Mouse (Mus musculus): ENCODE measurements at regions not wholly inside any gene's neighbourhood (a gene's known extent, or its start where the extent isn't known, plus 50 kb on each side); places are given as distances from the start of the nearest gene placed in this dataset.

DNA sequence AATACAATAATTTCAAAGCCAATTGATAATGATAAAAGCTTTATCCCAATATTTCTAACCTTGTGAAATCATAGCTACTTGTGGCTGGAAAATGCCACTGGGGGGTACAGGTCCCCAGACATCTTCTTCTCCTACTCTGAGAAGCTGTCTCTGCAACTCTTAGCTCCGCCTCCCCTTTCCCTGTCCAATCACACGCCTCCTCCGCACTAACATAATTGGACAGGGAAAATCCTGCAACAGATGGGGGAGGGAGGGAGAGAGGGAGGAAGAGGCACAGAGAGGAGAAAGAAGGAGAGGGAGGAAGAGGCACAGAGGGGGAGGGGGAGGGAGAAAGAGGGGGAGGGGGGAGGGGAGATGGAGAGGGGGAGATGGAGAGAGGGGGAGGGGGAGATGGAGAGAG, 73.3 kb downstream of the Gm11983 start:
- WGBS = 93% methylated on average over 3 of the region's 3 CpGs
- Histone ChIP-seq H3K4me3 (replicated peaks) (no peak overlapping the region), H3K9me3 (no peaks in the 10 kb centered on the region), H3K4me1 (replicated peaks) (no peaks in the 10 kb centered on the region), H3K4me2 (replicated peaks) (no peak overlapping the region), H3K36me3 (no peaks in the 10 kb centered on the region), H3K27me3 (replicated peaks) (no peaks in the 10 kb centered on the region), H3K9ac (no peak overlapping the region), H3K27ac (no peak overlapping the region)
- no peak for ATAC-seq

DNA sequence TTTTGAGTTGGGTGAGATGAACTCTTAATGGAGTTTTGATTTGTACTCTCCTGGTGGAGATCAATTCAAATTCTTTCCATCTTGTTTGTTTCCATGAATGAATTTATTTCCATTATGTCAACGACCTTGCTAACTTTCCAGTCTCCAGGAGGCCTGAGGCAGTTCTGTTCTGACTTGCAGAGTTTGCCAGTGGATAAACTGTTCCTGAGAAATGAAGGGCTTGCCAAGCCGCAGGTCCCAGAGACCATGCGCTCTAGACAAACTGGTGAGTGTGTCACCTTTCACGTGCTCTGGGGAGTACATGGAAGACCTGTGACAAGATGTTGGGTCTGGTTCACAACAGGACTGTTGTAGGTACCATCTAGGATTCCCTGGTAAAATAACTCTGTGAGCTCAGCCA, 74.5 kb downstream of the Gm11983 start:
- H3K27ac ChIP-seq = no peak overlapping the region
- H3K27me3 ChIP-seq (replicated peaks) = no peaks in the 10 kb centered on the region
- H3K36me3 ChIP-seq = no peaks in the 10 kb centered on the region
- no peaks in the 10 kb centered on the region for H3K9me3 ChIP-seq
- WGBS = 73% methylated on average over 4 of the region's 4 CpGs
- ATAC-seq = no peak
- no peak overlapping the region for H3K9ac ChIP-seq
- no peak overlapping the region for H3K4me2 ChIP-seq (replicated peaks)
- no peak overlapping the region for H3K4me3 ChIP-seq (replicated peaks)
- H3K4me1 ChIP-seq (replicated peaks) = no peaks in the 10 kb centered on the region

DNA sequence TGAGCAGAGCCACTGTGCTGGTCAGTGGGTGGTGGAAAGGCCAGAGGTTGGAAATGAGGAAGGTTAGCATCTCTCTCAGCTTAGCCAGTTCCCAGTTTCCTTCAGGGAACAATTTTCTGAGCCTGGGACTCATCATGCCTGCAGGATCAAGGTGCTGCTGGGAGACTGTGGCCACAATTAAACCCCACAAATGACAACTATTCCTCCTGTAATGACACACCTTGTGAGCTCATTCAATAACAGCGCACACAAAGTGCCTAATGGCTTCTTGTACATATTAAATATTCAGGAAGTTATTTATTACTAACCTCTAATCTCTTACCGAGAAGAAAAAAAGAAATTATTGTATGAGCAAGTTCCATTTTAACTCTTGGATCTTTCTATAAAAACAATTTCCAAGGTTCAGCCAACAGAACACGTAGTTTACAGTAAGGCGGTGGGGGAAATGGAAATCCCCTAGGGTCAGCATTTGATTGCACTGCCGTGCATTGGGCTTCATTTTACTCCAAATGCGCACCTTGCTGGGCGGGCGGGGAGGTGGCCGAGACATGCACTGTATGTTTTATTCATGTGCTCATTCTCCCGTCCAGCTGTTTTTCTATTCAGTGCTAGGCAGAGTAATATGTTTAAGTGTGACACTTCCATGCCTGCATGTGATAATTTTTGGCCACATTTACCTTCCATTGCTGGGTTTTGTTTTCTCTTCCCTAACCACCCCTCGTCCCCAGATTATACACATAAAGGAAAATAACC, 75.4 kb downstream of the Gm11983 start:
- WGBS = 76% methylated on average over 11 of the region's 11 CpGs
- Histone ChIP-seq H3K27me3 (replicated peaks) (no peaks in the 10 kb centered on the region), H3K4me2 (replicated peaks) (no peak overlapping the region), H3K36me3 (no peaks in the 10 kb centered on the region), H3K4me3 (replicated peaks) (no peak overlapping the region), H3K9ac (no peak overlapping the region), H3K9me3 (no peaks in the 10 kb centered on the region), H3K27ac (no peak overlapping the region), H3K4me1 (replicated peaks) (no peaks in the 10 kb centered on the region)
- no peak for ATAC-seq

DNA sequence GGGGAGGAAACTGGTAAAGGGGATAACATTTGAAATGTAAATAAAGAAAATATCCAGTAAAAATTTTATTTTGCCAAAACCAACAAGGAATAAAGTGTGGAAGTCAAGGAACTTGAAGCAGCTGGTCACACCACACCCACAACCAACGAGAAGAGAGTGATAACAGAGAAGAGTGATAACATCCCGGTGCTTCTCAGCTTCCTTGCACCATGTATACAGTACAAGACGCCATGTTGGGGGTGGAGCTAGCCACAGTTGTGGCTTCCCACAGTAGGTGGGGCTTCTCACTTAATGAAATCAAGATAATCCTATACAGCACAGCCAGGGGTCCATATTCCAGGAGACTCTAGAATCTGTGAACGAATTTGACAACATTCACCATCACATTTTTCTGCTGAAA, 77.9 kb downstream of the Gm11983 start:
- Histone ChIP-seq H3K4me2 (replicated peaks) (no peak overlapping the region), H3K9me3 (no peaks in the 10 kb centered on the region), H3K27me3 (replicated peaks) (no peaks in the 10 kb centered on the region), H3K36me3 (no peaks in the 10 kb centered on the region), H3K4me3 (replicated peaks) (no peak overlapping the region), H3K4me1 (replicated peaks) (no peaks in the 10 kb centered on the region), H3K27ac (no peak overlapping the region), H3K9ac (no peak overlapping the region)
- no peak for ATAC-seq
- WGBS = 76% methylated on average over 4 of the region's 4 CpGs

DNA sequence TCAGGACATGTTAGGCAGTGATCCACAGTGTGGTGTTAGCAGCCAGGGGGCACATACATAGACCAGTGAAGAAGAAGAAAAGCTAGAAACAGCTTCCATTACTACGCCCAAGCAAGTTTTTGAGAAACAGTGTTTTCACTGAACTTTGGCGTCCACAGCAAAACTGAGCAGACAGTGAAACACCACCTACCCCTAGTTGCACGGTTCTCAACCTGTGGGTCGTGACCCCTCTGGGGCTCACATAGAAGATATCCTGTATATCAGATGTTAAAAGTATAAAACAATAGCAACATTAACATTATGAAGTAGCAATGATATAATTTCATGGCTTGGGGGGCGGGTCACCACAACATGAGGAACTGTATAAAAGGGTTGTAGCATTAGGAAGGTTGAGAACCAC, 81.1 kb downstream of the Ramp3 start:
- WGBS = 89% methylated on average over 5 of the region's 5 CpGs
- H3K27me3 ChIP-seq (replicated peaks) = no peaks in the 10 kb centered on the region

DNA sequence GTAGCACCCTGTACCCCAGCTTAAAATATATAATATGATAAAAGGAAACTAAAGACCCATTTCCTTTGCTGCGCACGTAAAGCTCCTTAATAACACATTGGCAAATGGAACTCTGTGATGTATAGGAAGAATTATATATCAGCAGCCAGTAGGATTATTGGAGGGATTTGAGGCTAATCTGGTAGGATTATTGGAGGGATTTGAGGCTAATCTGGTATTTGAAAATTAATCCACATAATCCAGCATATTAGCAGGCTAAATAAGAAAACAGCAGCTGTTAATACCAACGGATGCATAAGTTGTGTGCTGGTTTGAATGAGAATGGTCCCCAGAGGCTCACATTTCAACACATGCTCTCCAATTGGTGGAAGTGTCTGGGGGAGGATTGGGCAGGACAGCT, 80.3 kb downstream of the Ramp3 start:
- no peaks in the 10 kb centered on the region for H3K9me3 ChIP-seq
- no peak overlapping the region for H3K9ac ChIP-seq
- H3K4me1 ChIP-seq (replicated peaks) = no peaks in the 10 kb centered on the region
- WGBS = 88% methylated on average over 3 of the region's 3 CpGs
- H3K36me3 ChIP-seq = no peaks in the 10 kb centered on the region
- H3K27me3 ChIP-seq (replicated peaks) = no peaks in the 10 kb centered on the region
- no peak for ATAC-seq
- no peak overlapping the region for H3K4me2 ChIP-seq (replicated peaks)
- no peak overlapping the region for H3K27ac ChIP-seq
- no peak overlapping the region for H3K4me3 ChIP-seq (replicated peaks)

More for the DNA sequence above, 81.1 kb downstream of the Ramp3 start:
- Histone ChIP-seq H3K9me3 (no peaks in the 10 kb centered on the region), H3K4me1 (replicated peaks) (no peaks in the 10 kb centered on the region), H3K4me3 (replicated peaks) (no peak overlapping the region), H3K9ac (no peak overlapping the region), H3K27ac (no peak overlapping the region), H3K36me3 (no peaks in the 10 kb centered on the region), H3K4me2 (replicated peaks) (no peak overlapping the region)
- ATAC-seq = no peak

DNA sequence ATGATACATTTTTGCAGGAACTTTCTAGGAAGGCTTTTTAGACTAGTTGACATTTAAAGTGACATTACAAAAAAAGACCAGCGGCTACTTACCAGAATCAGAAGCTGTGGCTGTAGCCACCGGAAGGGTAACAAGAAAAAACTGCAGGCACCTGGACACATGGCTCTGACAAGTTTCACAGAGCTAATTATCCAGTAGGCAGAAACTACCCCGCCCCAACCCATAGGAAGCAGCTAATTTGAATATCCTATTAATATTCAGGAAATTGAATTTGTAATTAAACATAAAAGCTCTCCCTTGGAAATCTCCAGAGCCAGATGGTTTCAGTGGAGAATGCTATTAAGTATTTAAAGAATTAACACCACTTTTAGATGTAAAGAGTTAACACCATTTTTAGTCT, 79.8 kb downstream of the Ramp3 start:
- Histone ChIP-seq H3K4me3 (replicated peaks) (no peak overlapping the region), H3K36me3 (no peaks in the 10 kb centered on the region), H3K9me3 (no peaks in the 10 kb centered on the region), H3K27me3 (replicated peaks) (no peaks in the 10 kb centered on the region), H3K9ac (no peak overlapping the region), H3K4me2 (replicated peaks) (no peak overlapping the region), H3K4me1 (replicated peaks) (no peaks in the 10 kb centered on the region), H3K27ac (no peak overlapping the region)
- 93% methylated on average over 3 of the region's 3 CpGs for WGBS
- no peak for ATAC-seq

DNA sequence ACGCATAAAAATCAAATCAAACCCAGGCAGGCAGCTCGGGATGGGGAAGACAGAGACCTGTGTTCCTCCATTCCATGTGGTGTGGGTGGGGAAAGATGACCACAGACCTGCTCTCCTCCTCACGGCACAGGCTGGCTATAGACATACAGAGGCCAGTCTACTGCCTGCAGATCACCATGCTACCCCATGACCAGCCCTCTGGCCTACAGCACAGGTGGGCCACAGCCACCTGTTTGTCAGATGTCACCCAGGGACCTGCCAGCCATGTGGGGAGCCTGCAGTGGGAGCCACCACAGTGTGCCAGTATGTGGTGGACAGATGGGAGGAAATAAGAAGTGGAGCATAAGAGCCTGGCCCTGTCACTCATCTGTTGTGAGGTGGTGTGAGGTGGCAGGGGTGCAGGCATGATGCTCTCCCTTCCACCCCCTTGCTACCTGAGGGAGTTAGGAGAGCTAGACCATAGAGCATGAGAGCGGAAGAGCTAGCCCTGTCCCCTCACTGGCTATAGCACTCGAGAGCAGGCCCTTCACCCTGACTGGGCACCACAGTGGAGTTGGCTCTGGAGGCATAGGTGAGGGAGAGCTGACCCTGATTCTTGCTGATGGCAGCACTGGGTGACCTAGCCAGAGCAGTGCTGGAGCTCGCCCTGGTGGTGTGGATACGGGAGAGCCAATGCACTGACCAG, 76.6 kb downstream of the Ramp3 start:
- Histone ChIP-seq H3K9ac (no peak overlapping the region), H3K36me3 (no peaks in the 10 kb centered on the region), H3K27ac (no peak overlapping the region), H3K27me3 (replicated peaks) (no peaks in the 10 kb centered on the region), H3K4me3 (replicated peaks) (no peak overlapping the region), H3K4me1 (replicated peaks) (no peaks in the 10 kb centered on the region), H3K4me2 (replicated peaks) (no peak overlapping the region), H3K9me3 (no peaks in the 10 kb centered on the region)
- no peak for ATAC-seq
- 91% methylated on average over 7 of the region's 7 CpGs for WGBS

DNA sequence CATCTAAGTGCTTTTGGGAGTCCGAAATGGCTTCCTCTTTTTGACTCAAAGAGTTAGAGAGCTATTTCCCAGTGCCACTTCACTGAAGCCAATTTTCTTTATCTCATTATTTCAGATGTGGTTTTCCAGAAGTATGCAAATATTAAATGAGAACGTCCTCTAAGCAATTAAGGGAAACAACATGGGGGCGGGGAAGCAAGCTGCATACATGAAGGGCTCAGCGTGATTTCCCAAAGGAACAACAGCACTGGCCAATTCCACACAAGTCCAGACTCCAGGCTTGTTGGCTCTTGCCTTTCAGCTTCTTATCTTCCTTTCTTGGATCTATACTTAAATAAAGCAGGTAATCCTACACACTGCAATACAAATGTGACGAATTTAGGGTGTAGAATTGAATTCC, 73.2 kb downstream of the Ramp3 start:
- Histone ChIP-seq H3K4me3 (replicated peaks) (no peak overlapping the region), H3K36me3 (no peaks in the 10 kb centered on the region), H3K4me2 (replicated peaks) (no peak overlapping the region), H3K9ac (no peak overlapping the region), H3K4me1 (replicated peaks) (no peaks in the 10 kb centered on the region), H3K27me3 (replicated peaks) (no peaks in the 10 kb centered on the region), H3K27ac (no peak overlapping the region), H3K9me3 (no peaks in the 10 kb centered on the region)
- WGBS = 82% methylated on average over 5 of the region's 5 CpGs
- no peak for ATAC-seq
